Comparison of ENCODE assay signal across 13 mouse cellular contexts in genomic region chr6:24585431-24586310, GRCm38 (mm10). TPM values are rescaled to one million over a fixed set of nuclear protein-coding genes. Genes with fewer than 3 reads are reported as not detected.
DNase-seq lines count a peak whose midpoint lies in the region; ATAC-seq and TF ChIP-seq lines count a peak whose summit lies in the region.
"Had no signal": no experiment of that assay in that cellular context is flagged by ENCODE, and none has a peak within 500 bp of the region (broad histone marks: within the 10 kb centered on the region; RNA-seq: fewer than 3 reads in every experiment).

No protein-coding gene starts in this region.

- no peak for TF ChIP-seq CTCF in lung, embryonic 14.5 days (IDR thresholded peaks at IDR 0.05; ENCODE audit: low read depth)
- TF ChIP-seq CTCF in kidney, postnatal 0 days (IDR thresholded peaks at IDR 0.05; ENCODE audit: low read depth), result no peak

- 0 out of 2 replicates have a peak, but pooled peaks cover 8% of the 10 kb centered on the region for H3K4me1 ChIP-seq in lung, embryonic 14.5 days (ENCODE audit: insufficient read depth)
- H3K4me1 ChIP-seq in embryonic facial prominence, embryonic 12.5 days, result peaks cover 7% of the 10 kb centered on the region; the same call in 1 of the 2 replicates
- no peaks in the 10 kb centered on the region for H3K4me1 ChIP-seq in kidney, postnatal 0 days (replicated peaks; ENCODE audit: insufficient read depth, low read length)

- peak; percentile 37 for DNase-seq in embryo, embryonic 10 days (ENCODE audit: low spot score)
- DNase-seq in embryo, embryonic 9.5 days (ENCODE audit: extremely low spot score), result no peak
- DNase-seq in lung, embryonic 14.5 days, result peak; percentile 32
- no peak for DNase-seq in lung, postnatal 4 days
- peak; percentile 70 for DNase-seq in kidney, postnatal 0 days (ENCODE audit: low spot score)
- no peak for DNase-seq in right cerebral cortex, adult 2 months (ENCODE audit: low spot score in 2 of 2)
- DNase-seq: adrenal gland, adult 8-10 months; B cell, adult 2 months; cerebellum, adult 18-20 months had no signal

- peak overlapping the region; percentile 56; the same call in 1 of the 2 replicates for H3K27ac ChIP-seq in lung, embryonic 14.5 days (ENCODE audit: low read depth)
- 0 out of 2 replicates have a peak overlapping the region, but pooled peaks have one; percentile 3 for H3K27ac ChIP-seq in embryonic facial prominence, embryonic 12.5 days
- peak overlapping the region; percentile 70 for H3K27ac ChIP-seq in kidney, postnatal 0 days

- WGBS in lung, embryonic 14.5 days, result 17% methylated on average over 9 of the region's 10 CpGs
- WGBS in embryonic facial prominence, embryonic 12.5 days, result 28% methylated on average over 10 of the region's 10 CpGs
- WGBS in kidney, postnatal 0 days, result 45% methylated on average over 9 of the region's 10 CpGs

- H3K4me2 ChIP-seq in lung, embryonic 14.5 days, result 0 out of 2 replicates have a peak overlapping the region, but pooled peaks have one; percentile 4
- H3K4me2 ChIP-seq in embryonic facial prominence, embryonic 12.5 days (replicated peaks), result no peak overlapping the region
- H3K4me2 ChIP-seq in kidney, postnatal 0 days (ENCODE audit: low read length), result no peak overlapping the region; the same call in 1 of the 2 replicates

- no peak overlapping the region for H3K4me3 ChIP-seq in lung, embryonic 14.5 days (ENCODE audit: low read depth, low read length)
- no peak overlapping the region for H3K4me3 ChIP-seq in embryonic facial prominence, embryonic 12.5 days
- no peak overlapping the region for H3K4me3 ChIP-seq in kidney, postnatal 0 days (replicated peaks; ENCODE audit: low read depth, low read length)

- H3K27me3 ChIP-seq in lung, embryonic 14.5 days (ENCODE audit: insufficient read depth, low read length), result no peaks in the 10 kb centered on the region
- H3K27me3 ChIP-seq in embryonic facial prominence, embryonic 12.5 days, result no peaks in the 10 kb centered on the region
- no peaks in the 10 kb centered on the region for H3K27me3 ChIP-seq in kidney, postnatal 0 days (ENCODE audit: insufficient read depth, low read length)

- no peaks in the 10 kb centered on the region for H3K36me3 ChIP-seq in lung, embryonic 14.5 days (ENCODE audit: insufficient read depth)
- H3K36me3 ChIP-seq in embryonic facial prominence, embryonic 12.5 days, result no peaks in the 10 kb centered on the region
- no peaks in the 10 kb centered on the region for H3K36me3 ChIP-seq in kidney, postnatal 0 days (ENCODE audit: insufficient read depth, low read length)

- H3K9ac ChIP-seq in lung, embryonic 14.5 days, result no peak overlapping the region
- no peak overlapping the region for H3K9ac ChIP-seq in embryonic facial prominence, embryonic 12.5 days
- no peak overlapping the region for H3K9ac ChIP-seq in kidney, postnatal 0 days (ENCODE audit: low read depth, low read length)

- no peaks in the 10 kb centered on the region for H3K9me3 ChIP-seq in lung, embryonic 14.5 days (ENCODE audit: low read depth, low read length)
- H3K9me3 ChIP-seq in embryonic facial prominence, embryonic 12.5 days, result no peaks in the 10 kb centered on the region
- no peaks in the 10 kb centered on the region for H3K9me3 ChIP-seq in kidney, postnatal 0 days (replicated peaks; ENCODE audit: low read length)

- peak; percentile 73 for ATAC-seq in lung, embryonic 14.5 days (ENCODE audit: insufficient read depth)
- ATAC-seq in embryonic facial prominence, embryonic 12.5 days (ENCODE audit: insufficient number of reproducible peaks, insufficient read depth, low FRiP score, low TSS enrichment), result no peak
- ATAC-seq in kidney, postnatal 0 days (replicated peaks; ENCODE audit: low FRiP score, low read depth), result peak; percentile 29; the same call in 1 of the 2 replicates
- no peak for ATAC-seq in granulocyte monocyte progenitor cell, adult 5-6 weeks (replicated peaks; ENCODE audit: poor library complexity, severe bottlenecking)
- ATAC-seq: hindbrain, embryonic 16.5 days had no signal

RNA-seq across cellular contexts. Expression of gene Lmod2, which starts 11.9 kb away (rescaled TPM):
- polyA plus RNA-seq in lung, embryonic 14.5 days (2014; fragmentation: Nextera tagmentation; extraction: Ambion mirVana), result 0.09 and 0.61 TPM in 2 replicates
- 0.18 TPM in 1 of 2 replicates, not detected in the other for polyA plus RNA-seq in embryonic facial prominence, embryonic 12.5 days (2016; fragmentation: Nextera tagmentation; extraction: Ambion mirVana)
- polyA plus RNA-seq in kidney, postnatal 0 days (2015; fragmentation: Nextera tagmentation; extraction: Ambion mirVana), result not detected in 2 replicates
- not detected in 2 replicates for total RNA-seq in granulocyte monocyte progenitor cell, adult 5-6 weeks (2014; fragmentation: Nextera tagmentation)
- 0.26 TPM in 1 of 2 replicates, not detected in the other for total RNA-seq in granulocyte monocyte progenitor cell, adult 5-6 weeks (2017)
- total RNA-seq: left cerebral cortex, postnatal 14 days had no signal
- polyA plus RNA-seq: hindbrain, embryonic 16.5 days had no signal

RNA-seq across cellular contexts. Expression of gene Asb15, which starts 57.7 kb away (rescaled TPM):
- 0.13 TPM in 1 of 2 replicates, not detected in the other for polyA plus RNA-seq in lung, embryonic 14.5 days (2014; fragmentation: Nextera tagmentation; extraction: Ambion mirVana)
- polyA plus RNA-seq in embryonic facial prominence, embryonic 12.5 days (2016; fragmentation: Nextera tagmentation; extraction: Ambion mirVana), result not detected in 2 replicates
- 0.78 and 1.0 TPM in 2 replicates for polyA plus RNA-seq in kidney, postnatal 0 days (2015; fragmentation: Nextera tagmentation; extraction: Ambion mirVana)
- total RNA-seq in granulocyte monocyte progenitor cell, adult 5-6 weeks (2014; fragmentation: Nextera tagmentation), result not detected in 2 replicates
- not detected in 2 replicates for total RNA-seq in granulocyte monocyte progenitor cell, adult 5-6 weeks (2017)
- total RNA-seq: adrenal gland, adult 8-10 months; left cerebral cortex, postnatal 14 days had no signal

RNA-seq across cellular contexts. Expression of gene Ndufa5, which starts 57.9 kb away (rescaled TPM):
- polyA plus RNA-seq in lung, embryonic 14.5 days (2014; fragmentation: Nextera tagmentation; extraction: Ambion mirVana), result 300 and 324 TPM in 2 replicates
- 327 and 344 TPM in 2 replicates for polyA plus RNA-seq in embryonic facial prominence, embryonic 12.5 days (2016; fragmentation: Nextera tagmentation; extraction: Ambion mirVana)
- 557 and 637 TPM in 2 replicates for polyA plus RNA-seq in kidney, postnatal 0 days (2015; fragmentation: Nextera tagmentation; extraction: Ambion mirVana)
- 168 and 178 TPM in 2 replicates for total RNA-seq in granulocyte monocyte progenitor cell, adult 5-6 weeks (2014; fragmentation: Nextera tagmentation)
- 309 and 362 TPM in 2 replicates for total RNA-seq in granulocyte monocyte progenitor cell, adult 5-6 weeks (2017)

Comparison
In these comparisons a context has a peak if more than half of its experiments do, and no peak if none do; other contexts are left out.
1. DNase-seq: peak in embryo, embryonic 10 days (single experiment), lung, embryonic 14.5 days (single experiment) and kidney, postnatal 0 days (single experiment); none in embryo, embryonic 9.5 days (single experiment), lung, postnatal 4 days (0 of 2) and right cerebral cortex, adult 2 months (0 of 2).
2. ATAC-seq: peak in lung, embryonic 14.5 days (single experiment) and kidney, postnatal 0 days (single experiment); none in embryonic facial prominence, embryonic 12.5 days (single experiment) and granulocyte monocyte progenitor cell, adult 5-6 weeks (single experiment).
3. H3K27ac ChIP-seq: peak in every context shown above with its lines; median percentile 70 in kidney, postnatal 0 days; 56 in lung, embryonic 14.5 days; 3 in embryonic facial prominence, embryonic 12.5 days.